19 mouse cellular contexts compared by ENCODE assay signal in the genomic region with DNA sequence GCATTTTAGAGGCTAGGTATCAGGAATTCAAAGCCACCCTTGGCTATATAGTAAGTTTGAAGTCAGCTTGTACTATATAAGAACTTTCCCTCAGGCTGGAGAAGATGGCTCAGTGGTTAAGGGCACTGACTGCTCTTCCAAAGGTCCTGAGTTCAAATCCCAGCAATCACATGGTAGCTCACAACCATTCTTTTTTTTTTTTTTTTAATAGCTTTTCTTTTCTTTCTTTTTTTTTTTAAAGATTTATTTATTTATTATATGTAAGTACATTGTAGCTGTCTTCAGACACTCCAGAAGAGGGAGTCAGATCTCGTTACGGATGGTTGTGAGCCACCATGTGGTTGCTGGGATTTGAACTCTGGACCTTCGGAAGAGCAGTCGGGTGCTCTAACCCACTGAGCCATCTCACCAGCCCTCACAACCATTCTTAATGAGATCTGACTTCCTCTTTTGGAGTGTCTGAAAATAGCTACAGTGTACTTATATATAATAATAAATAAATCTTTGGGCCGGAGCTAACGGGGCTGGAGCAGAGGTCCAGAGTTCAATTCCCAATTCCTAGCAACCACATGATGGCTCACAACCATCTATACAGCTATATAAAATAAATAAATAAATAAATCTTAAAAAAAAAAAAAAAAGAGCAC. TPM values are rescaled to one million over a fixed set of nuclear protein-coding genes. Genes with fewer than 3 reads are reported as not detected.
A peak's percentile ranks its signal among the peaks of the same experiment; 100 is the strongest.
DNase-seq lines count a peak whose midpoint lies in the region; TF ChIP-seq lines count a peak whose summit lies in the region.
"Not testable (repeated sequence)": the region's sequence is repeated elsewhere in the genome, so short reads cannot be mapped to it uniquely, and the experiment has no call there.
"Had no signal": no experiment of that assay in that cellular context is flagged by ENCODE, and none has a peak within 500 bp of the region (broad histone marks: within the 10 kb centered on the region; RNA-seq: fewer than 3 reads in every experiment).

No protein-coding gene starts in this region.

- TF ChIP-seq POLR2A in MEL (IDR thresholded peaks at IDR 0.05; ENCODE audit: control insufficient read depth in 1 of 2, insufficient read depth in 1 of 2, low read depth in 1 of 2, low read length in 2 of 2, poor library complexity in 1 of 2), result not testable (repeated sequence)

- not testable (repeated sequence) for TF ChIP-seq RAD21 in MEL (IDR thresholded peaks at IDR 0.05; ENCODE audit: low read depth, low read length)

- peaks cover 0 to 33% of the 10 kb centered on the region in 2 experiments; a peak in 2 of 4 replicates for H3K36me3 ChIP-seq in MEL (ENCODE audit: control insufficient read depth in 1 of 2, insufficient read depth in 2 of 2, low read length in 2 of 2)
- H3K36me3 ChIP-seq in splenic B cell, adult 2 months (ENCODE audit: control insufficient read depth, insufficient read depth, low read length, poor library complexity, severe bottlenecking), result not testable (repeated sequence)

- not testable (repeated sequence) for H3K9ac ChIP-seq in MEL (ENCODE audit: control insufficient read depth, low read depth, low read length, poor library complexity, severe bottlenecking)

- peak; percentile 55 for DNase-seq in MEL (ENCODE audit: low read depth, low spot score)
- DNase-seq in splenic B cell, adult 2 months (ENCODE audit: low read depth, low spot score), result peak; percentile 40

- TF ChIP-seq CTCF in MEL (IDR thresholded peaks at IDR 0.05 in 2 of 3, conservative IDR thresholded peaks at IDR 0.05 in 1 of 3; ENCODE audit: control insufficient read depth in 1 of 3, insufficient read depth in 1 of 3, low read depth in 2 of 3, low read length in 3 of 3, poor library complexity in 1 of 3, severe bottlenecking in 1 of 3), result not testable (repeated sequence)

- H3K27ac ChIP-seq in MEL (ENCODE audit: control insufficient read depth, low read depth, low read length), result not testable (repeated sequence)

- TF ChIP-seq EP300 in MEL (IDR thresholded peaks at IDR 0.05; ENCODE audit: low read depth in 1 of 2, low read length in 2 of 2), result not testable (repeated sequence)

- H3K79me2 ChIP-seq in MEL (ENCODE audit: control insufficient read depth, insufficient read depth, low read length, poor library complexity), result not testable (repeated sequence)

- not testable (repeated sequence) for H3K27me3 ChIP-seq in MEL (ENCODE audit: control insufficient read depth in 1 of 2, insufficient read depth in 2 of 2, low read length in 2 of 2); splenic B cell, adult 2 months (ENCODE audit: control insufficient read depth, insufficient read depth, low read length, poor library complexity, severe bottlenecking)

- H3K4me1 ChIP-seq in MEL (ENCODE audit: control insufficient read depth in 1 of 2, insufficient read depth in 2 of 2, low read length in 2 of 2), result peaks cover 22 to 31% of the 10 kb centered on the region in 2 experiments

- not testable (repeated sequence) for H3K9me3 ChIP-seq in MEL (replicated peaks; ENCODE audit: insufficient read depth, low read length)

- H3K4me3 ChIP-seq in MEL (ENCODE audit: control insufficient read depth in 1 of 2, insufficient read depth in 1 of 2, low read depth in 2 of 2, low read length in 2 of 2), result not testable (repeated sequence)

TF ChIP-seq in MEL, 35 proteins besides CTCF, POLR2A, EP300 and RAD21:
- peak; percentile 94 for TF ChIP-seq TBP (IDR thresholded peaks at IDR 0.05; ENCODE audit: low read depth, low read length)

RNA-seq across cellular contexts. Expression of a gene that starts 33.8 kb away (rescaled TPM):
- total RNA-seq in MEL (2012; rRNA removed), result not detected in 2 replicates
- polyA plus RNA-seq in MEL (2012; ENCODE audit: insufficient read depth in 1 of 2, insufficient read length in 2 of 2, low read depth in 1 of 2, low replicate concordance in 2 of 2, missing spikeins in 1 of 2), result not detected
- total RNA-seq: adrenal gland, adult 18-20 months; adrenal gland, adult 2 months; adrenal gland, adult 8-10 months; adrenal gland, postnatal 10 days; adrenal gland, postnatal 14 days; adrenal gland, postnatal 25 days; adrenal gland, postnatal 36 days; adrenal gland, postnatal 4 days; CH12.LX; ES-E14; G1E had no signal
- polyA plus RNA-seq: activated CD4-positive, CD25-positive, alpha-beta regulatory T cell, adult 4 months; adrenal gland, adult 2 months; brain, embryonic 14.5 days; C2C12; CD4-positive, CD25-positive, alpha-beta regulatory T cell, adult 4 months; cerebellum, adult 2 months; G1E; Patski had no signal

RNA-seq across cellular contexts. Expression of a gene that starts 33.8 kb away (rescaled TPM):
- 58.6 and 103 TPM in 2 replicates for total RNA-seq in MEL (2012; rRNA removed)
- 100 to 1,000 TPM in 1 of 2 experiments, not detected in 1; 201 TPM for polyA plus RNA-seq in MEL (2012; ENCODE audit: insufficient read depth in 1 of 2, insufficient read length in 2 of 2, low read depth in 1 of 2, low replicate concordance in 2 of 2, missing spikeins in 1 of 2)

RNA-seq across cellular contexts. Expression of a gene that starts 42.4 kb away (rescaled TPM):
- total RNA-seq in MEL (2012; rRNA removed), result 10.5 and 14.6 TPM in 2 replicates
- polyA plus RNA-seq in MEL (2012; ENCODE audit: insufficient read depth in 1 of 2, insufficient read length in 2 of 2, low read depth in 1 of 2, low replicate concordance in 2 of 2, missing spikeins in 1 of 2), result 10 to 100 TPM in 1 of 2 experiments, not detected in 1; 14.3 TPM
